ENCODE assay signal across 9 mouse cellular contexts in the genomic region with DNA sequence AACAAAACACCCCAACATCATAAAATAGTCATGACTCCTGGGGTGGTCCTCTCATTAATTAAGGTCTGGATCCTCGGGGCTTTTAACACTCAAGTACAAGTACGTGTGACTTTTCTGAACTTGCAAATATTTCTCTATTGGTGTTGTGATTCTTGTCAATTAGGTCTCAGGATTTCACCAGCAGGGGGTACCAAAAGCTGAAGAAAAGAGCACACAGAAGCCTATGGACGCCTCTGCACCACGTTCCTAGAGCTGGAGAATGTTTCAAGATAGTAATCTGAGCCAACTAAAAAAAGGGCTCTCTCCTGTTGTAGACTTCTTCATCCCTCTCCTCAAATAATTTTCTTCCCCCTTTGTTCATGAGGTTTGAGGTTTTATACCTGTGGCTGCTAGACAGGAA.
DNase-seq lines count a peak whose midpoint lies in the region; ATAC-seq and TF ChIP-seq lines count a peak whose summit lies in the region.
"Had no signal": no experiment of that assay in that cellular context is flagged by ENCODE, and none has a peak within 500 bp of the region (broad histone marks: within the 10 kb centered on the region; RNA-seq: fewer than 3 reads in every experiment).

No protein-coding gene starts in this region.

- 29% methylated on average over 4 of the region's 4 CpGs for WGBS in intestine, postnatal 0 days
- 21% methylated on average over 4 of the region's 4 CpGs for WGBS in intestine, embryonic 16.5 days

- no peaks in the 10 kb centered on the region for H3K36me3 ChIP-seq in intestine, postnatal 0 days (ENCODE audit: control insufficient read depth, insufficient read depth)
- H3K36me3 ChIP-seq in intestine, embryonic 16.5 days (ENCODE audit: control insufficient read depth, insufficient read depth, low read length), result no peaks in the 10 kb centered on the region
- H3K36me3 ChIP-seq: midbrain, embryonic 12.5 days had no signal

- H3K9ac ChIP-seq in intestine, postnatal 0 days (ENCODE audit: low read depth, low read length), result no peak overlapping the region
- no peak overlapping the region for H3K9ac ChIP-seq in intestine, embryonic 16.5 days (ENCODE audit: low read depth, low read length)
- H3K9ac ChIP-seq: midbrain, embryonic 12.5 days had no signal

- no peak for ATAC-seq in intestine, postnatal 0 days
- ATAC-seq in intestine, embryonic 16.5 days, result no peak
- no peak for ATAC-seq in megakaryocyte-erythroid progenitor cell, adult 5-6 weeks (replicated peaks; ENCODE audit: low FRiP score, low TSS enrichment, poor library complexity, severe bottlenecking)

- no peak overlapping the region for H3K4me2 ChIP-seq in intestine, postnatal 0 days (replicated peaks; ENCODE audit: low read depth)
- H3K4me2 ChIP-seq in intestine, embryonic 16.5 days (ENCODE audit: low read depth, low read length), result no peak overlapping the region
- H3K4me2 ChIP-seq: midbrain, embryonic 12.5 days had no signal

- no peak overlapping the region for H3K4me3 ChIP-seq in intestine, postnatal 0 days (ENCODE audit: low read depth, low read length)
- H3K4me3 ChIP-seq in intestine, embryonic 16.5 days (ENCODE audit: low read length), result no peak overlapping the region
- H3K4me3 ChIP-seq: midbrain, embryonic 12.5 days had no signal

- H3K4me1 ChIP-seq in intestine, postnatal 0 days (replicated peaks; ENCODE audit: control insufficient read depth, insufficient read depth, low read length), result no peaks in the 10 kb centered on the region; the same call in 1 of the 2 replicates
- H3K4me1 ChIP-seq in intestine, embryonic 16.5 days (ENCODE audit: control insufficient read depth, insufficient read depth, low read length), result no peaks in the 10 kb centered on the region
- H3K4me1 ChIP-seq: midbrain, embryonic 12.5 days had no signal

- no peaks in the 10 kb centered on the region for H3K27me3 ChIP-seq in intestine, postnatal 0 days (replicated peaks; ENCODE audit: control insufficient read depth, insufficient read depth, low read length)
- no peaks in the 10 kb centered on the region for H3K27me3 ChIP-seq in intestine, embryonic 16.5 days (replicated peaks; ENCODE audit: control insufficient read depth, insufficient read depth, low read length)
- H3K27me3 ChIP-seq: midbrain, embryonic 12.5 days had no signal

- no peak overlapping the region for H3K27ac ChIP-seq in intestine, postnatal 0 days (ENCODE audit: low read depth, low read length)
- no peak overlapping the region for H3K27ac ChIP-seq in intestine, embryonic 16.5 days (ENCODE audit: low read length)
- H3K27ac ChIP-seq: midbrain, embryonic 12.5 days had no signal

- DNase-seq in adrenal gland, postnatal 10 days, result peak; percentile 18
- DNase-seq in adrenal gland, postnatal 25 days, result no peak
- DNase-seq in urinary bladder, postnatal 14 days (ENCODE audit: low spot score), result peak; percentile 12
- DNase-seq in urinary bladder, adult 18-20 months (ENCODE audit: low spot score in 2 of 2), result no peak
- no peak for DNase-seq in gastrocnemius, postnatal 25 days

- H3K9me3 ChIP-seq in intestine, postnatal 0 days (ENCODE audit: control insufficient read depth), result no peaks in the 10 kb centered on the region
- H3K9me3 ChIP-seq in intestine, embryonic 16.5 days (ENCODE audit: control insufficient read depth, low read length), result no peaks in the 10 kb centered on the region
- H3K9me3 ChIP-seq: midbrain, embryonic 12.5 days had no signal

- TF ChIP-seq CTCF in intestine, postnatal 0 days (IDR thresholded peaks at IDR 0.05; ENCODE audit: low read depth), result peak; percentile 57

Comparison
In these comparisons a context has a peak if more than half of its experiments do, and no peak if none do; other contexts are left out.
1. DNase-seq: peak in adrenal gland, postnatal 10 days (single experiment) and urinary bladder, postnatal 14 days (single experiment); none in adrenal gland, postnatal 25 days (single experiment), urinary bladder, adult 18-20 months (0 of 2) and gastrocnemius, postnatal 25 days (single experiment).